Mouse (Mus musculus): ENCODE measurements around the gene Kptn. TPM values are rescaled to one million over a fixed set of nuclear protein-coding genes. Genes with fewer than 3 reads are reported as not detected.
A peak's percentile ranks its signal among the peaks of the same experiment; 100 is the strongest.

Kptn gene
- polyA plus RNA-seq, 1 experiment from 2014 or later = 7.5 TPM

- WGBS (ENCODE audit: insufficient replicate concordance) = 66% methylated on average over 2 of the region's 2 CpGs
- Histone ChIP-seq H3K4me2 (ENCODE audit: low read depth, low read length) (no peak overlapping the region), H3K9me3 (ENCODE audit: low read length) (no peaks in the 10 kb centered on the region), H3K36me3 (replicated peaks; ENCODE audit: insufficient read depth, low read length) (no peaks in the 10 kb centered on the region), H3K27ac (ENCODE audit: low read depth) (no peak overlapping the region), H3K9ac (replicated peaks) (no peak overlapping the region), H3K27me3 (ENCODE audit: insufficient read depth, low read length) (peaks cover 3% of the 10 kb centered on the region; the same call in 1 of the 2 replicates), H3K4me3 (ENCODE audit: low read depth, low read length) (no peak overlapping the region), H3K4me1 (ENCODE audit: insufficient read depth) (no peaks in the 10 kb centered on the region)
- no peak for TF ChIP-seq EP300 (IDR thresholded peaks at IDR 0.05; ENCODE audit: low read depth)
- no peak for TF ChIP-seq CTCF (IDR thresholded peaks at IDR 0.05; ENCODE audit: low read depth)
- no peak for DNase-seq
- ATAC-seq = no peak
Observed at GRCm38 (mm10) chr7:16087587-16087986, 32.1 kb upstream of the Kptn start.

- no peak for TF ChIP-seq EP300 (IDR thresholded peaks at IDR 0.05; ENCODE audit: low read depth)
- TF ChIP-seq CTCF (IDR thresholded peaks at IDR 0.05; ENCODE audit: low read depth) = no peak
- Histone ChIP-seq H3K4me2 (ENCODE audit: low read depth, low read length) (no peak overlapping the region), H3K36me3 (replicated peaks; ENCODE audit: insufficient read depth, low read length) (no peaks in the 10 kb centered on the region), H3K27ac (ENCODE audit: low read depth) (no peak overlapping the region), H3K4me1 (ENCODE audit: insufficient read depth) (peaks cover 15% of the 10 kb centered on the region), H3K9me3 (ENCODE audit: low read length) (no peaks in the 10 kb centered on the region), H3K4me3 (ENCODE audit: low read depth, low read length) (no peak overlapping the region), H3K27me3 (ENCODE audit: insufficient read depth, low read length) (peaks cover 3% of the 10 kb centered on the region; the same call in 1 of the 2 replicates), H3K9ac (replicated peaks) (no peak overlapping the region)
- WGBS (ENCODE audit: insufficient replicate concordance) = 75% methylated on average over 3 of the region's 3 CpGs
- ATAC-seq (no peak), DNase-seq (no peak)
Observed at GRCm38 (mm10) chr7:16094592-16094991, 25.1 kb upstream of the Kptn start.

- Histone ChIP-seq H3K9ac (replicated peaks) (peak within 1 kb of the TSS; percentile 97), H3K36me3 (replicated peaks; ENCODE audit: insufficient read depth, low read length) (peaks cover 18% of the 10 kb centered on the region), H3K9me3 (ENCODE audit: low read length) (no peaks in the 10 kb centered on the region), H3K27ac (ENCODE audit: low read depth) (peak within 1 kb of the TSS; percentile 98), H3K4me3 (ENCODE audit: low read depth, low read length) (peak within 1 kb of the TSS; percentile 90), H3K4me2 (ENCODE audit: low read depth, low read length) (peak within 1 kb of the TSS; percentile 94), H3K4me1 (ENCODE audit: insufficient read depth) (peaks cover 26% of the 10 kb centered on the region), H3K27me3 (ENCODE audit: insufficient read depth, low read length) (no peaks in the 10 kb centered on the region)
- DNase-seq (peak; percentile 99), ATAC-seq (peak; percentile 96)
- under 1% methylated on average over 58 of the region's 68 CpGs for WGBS (ENCODE audit: insufficient replicate concordance)
- TF ChIP-seq CTCF (IDR thresholded peaks at IDR 0.05; ENCODE audit: low read depth) (peak; percentile 86), EP300 (IDR thresholded peaks at IDR 0.05; ENCODE audit: low read depth) (peak; percentile 63; the same call in 1 of the 2 replicates)
Observed at GRCm38 (mm10) chr7:16098021-16099017, 21.4 kb upstream of the Kptn start, which contains the start of gene Napa. Napa (plus strand) TSS chr7:16098458.

GRCm38 (mm10) chr7:16099901-16100300 lies 19.8 kb upstream of the Kptn start:
- Histone ChIP-seq H3K4me3 (ENCODE audit: low read depth, low read length) (peak overlapping the region; percentile 90), H3K9ac (replicated peaks) (peak overlapping the region; percentile 97)

GRCm38 (mm10) chr7:16101081-16101480 lies 18.6 kb upstream of the Kptn start:
- TF ChIP-seq CTCF (IDR thresholded peaks at IDR 0.05; ENCODE audit: low read depth) (no peak), EP300 (IDR thresholded peaks at IDR 0.05; ENCODE audit: low read depth) (no peak)
- Histone ChIP-seq H3K27me3 (ENCODE audit: insufficient read depth, low read length) (no peaks in the 10 kb centered on the region), H3K36me3 (replicated peaks; ENCODE audit: insufficient read depth, low read length) (peaks cover 38% of the 10 kb centered on the region), H3K27ac (ENCODE audit: low read depth) (no peak overlapping the region), H3K9me3 (ENCODE audit: low read length) (no peaks in the 10 kb centered on the region), H3K4me3 (ENCODE audit: low read depth, low read length) (no peak overlapping the region), H3K9ac (replicated peaks) (peak overlapping the region; percentile 97; the same call in 1 of the 2 replicates), H3K4me2 (ENCODE audit: low read depth, low read length) (peak overlapping the region; percentile 94; the same call in 1 of the 2 replicates), H3K4me1 (ENCODE audit: insufficient read depth) (peaks cover 26% of the 10 kb centered on the region)
- ATAC-seq = no peak
- WGBS (ENCODE audit: insufficient replicate concordance) = 82% methylated on average over 7 of the region's 7 CpGs
- DNase-seq = no peak

More at GRCm38 (mm10) chr7:16099901-16100300, 19.8 kb upstream of the Kptn start:
- H3K4me2 ChIP-seq (ENCODE audit: low read depth, low read length) = peak overlapping the region; percentile 94
- no peaks in the 10 kb centered on the region for H3K9me3 ChIP-seq (ENCODE audit: low read length)
- H3K4me1 ChIP-seq (ENCODE audit: insufficient read depth) = peaks cover 26% of the 10 kb centered on the region
- peaks cover 33% of the 10 kb centered on the region for H3K36me3 ChIP-seq (replicated peaks; ENCODE audit: insufficient read depth, low read length)
- 53% methylated on average over 4 of the region's 4 CpGs for WGBS (ENCODE audit: insufficient replicate concordance)
- no peaks in the 10 kb centered on the region for H3K27me3 ChIP-seq (ENCODE audit: insufficient read depth, low read length)
- DNase-seq (peak; percentile 49), ATAC-seq (no peak)
- TF ChIP-seq EP300 (IDR thresholded peaks at IDR 0.05; ENCODE audit: low read depth) = no peak
- TF ChIP-seq CTCF (IDR thresholded peaks at IDR 0.05; ENCODE audit: low read depth) = no peak
- H3K27ac ChIP-seq (ENCODE audit: low read depth) = peak overlapping the region; percentile 98; the same call in 1 of the 2 replicates
